ENCODE assay signal across 8 mouse cellular contexts in the genomic region with DNA sequence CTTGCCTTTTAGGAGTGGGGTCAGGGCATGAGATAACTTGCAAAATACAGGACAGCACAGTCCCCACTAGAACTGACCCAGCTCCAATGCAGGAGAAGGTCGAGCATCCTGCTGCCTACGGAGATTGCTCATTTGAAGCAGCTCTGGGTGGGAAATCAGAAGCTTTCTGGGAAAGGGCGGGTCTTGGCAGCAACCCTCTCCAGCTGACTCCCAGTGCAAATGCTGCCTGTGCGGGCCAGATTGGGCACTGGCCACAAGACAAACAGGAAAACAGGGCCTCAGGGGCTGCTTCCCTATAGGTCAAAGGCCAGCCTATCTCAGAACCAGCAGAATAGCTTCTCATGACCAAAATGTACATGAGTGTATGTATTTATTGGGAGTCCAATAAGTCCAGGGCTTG. TPM values are rescaled to one million over a fixed set of nuclear protein-coding genes. Genes with fewer than 3 reads are reported as not detected.
DNase-seq lines count a peak whose midpoint lies in the region; ATAC-seq lines count a peak whose summit lies in the region.

No protein-coding gene starts in this region.

- peak; percentile 19; the same call in 1 of the 2 replicates for ATAC-seq in granulocyte monocyte progenitor cell, adult 5-6 weeks (replicated peaks; ENCODE audit: poor library complexity, severe bottlenecking)
- no peak for ATAC-seq in frontal cortex, adult (ENCODE audit: low TSS enrichment)

- peak; percentile 39 for DNase-seq in ovary, postnatal 36 days (ENCODE audit: low spot score)
- DNase-seq in ovary, postnatal 10 days (ENCODE audit: low spot score): no peak
- DNase-seq in kidney, postnatal 25 days: peak; percentile 55 to 75
- peak; percentile 62 for DNase-seq in skeletal muscle tissue, adult 2 months (ENCODE audit: low read depth, low spot score)
- DNase-seq in T-cell, adult 2 months (ENCODE audit: low spot score): no peak
- DNase-seq in Muller cell, postnatal 12 days (ENCODE audit: inconsistent ontology term): no peak

RNA-seq across cellular contexts. Expression of gene Nod1, which starts 32.8 kb away (rescaled TPM):
- 5.4 and 7.8 TPM in 2 replicates for total RNA-seq in granulocyte monocyte progenitor cell, adult 5-6 weeks (2014; fragmentation: Nextera tagmentation)
- 5.5 and 7.2 TPM in 2 replicates for total RNA-seq in granulocyte monocyte progenitor cell, adult 5-6 weeks (2017)

RNA-seq across cellular contexts. Expression of gene Ggct, which starts 53.1 kb away (rescaled TPM):
- total RNA-seq in granulocyte monocyte progenitor cell, adult 5-6 weeks (2014; fragmentation: Nextera tagmentation): 12.8 and 18.7 TPM in 2 replicates
- 39.6 and 41.1 TPM in 2 replicates for total RNA-seq in granulocyte monocyte progenitor cell, adult 5-6 weeks (2017)

Comparison
In these comparisons a context has a peak if more than half of its experiments do, and no peak if none do; other contexts are left out.
1. DNase-seq: peak in ovary, postnatal 36 days (single experiment), kidney, postnatal 25 days (2 of 2) and skeletal muscle tissue, adult 2 months (single experiment); none in ovary, postnatal 10 days (single experiment), T-cell, adult 2 months (single experiment) and Muller cell, postnatal 12 days (single experiment).